Mouse (Mus musculus) bone marrow macrophage, adult 2 months (primary cell): Measurements from ENCODE around the gene Rps6ka5. TPM values are rescaled to one million over a fixed set of nuclear protein-coding genes. Genes with fewer than 3 reads are reported as not detected.

ENCODE experiments used
- H3K27ac ChIP-seq: 2 replicates; pipeline ENCODE4 v1.5.1; 2012; ENCODE audit warnings: low read depth, low read length; ENCODE audit not compliant: insufficient read depth
- H3K4me1 ChIP-seq: 2 replicates; pipeline ENCODE4 v1.6.1; 2012; ENCODE audit warnings: low read length; ENCODE audit not compliant: control insufficient read depth, insufficient read depth
- H3K4me3 ChIP-seq: 2 replicates; pipeline ENCODE4 v1.5.1; 2012; ENCODE audit warnings: mild to moderate bottlenecking, low read length, moderate library complexity; ENCODE audit not compliant: insufficient read depth
- CTCF ChIP-seq: IDR thresholded peaks from 2 replicates; pipeline ENCODE4 v1.5.1; 2012; ENCODE audit warnings: low read depth, mild to moderate bottlenecking, low read length, moderate library complexity
- POLR2A ChIP-seq: IDR thresholded peaks from 2 replicates; pipeline ENCODE4 v1.6.1; 2012; ENCODE audit warnings: mild to moderate bottlenecking, low read depth, low read length, borderline replicate concordance
- polyA plus RNA-seq: library from polyadenylated mRNA; stranded (reverse); fragments of >200 nt; gene quantifications from 2 replicates; pipeline ENCODE4 v1.2.4, GENCODE M21; 2012; ENCODE audit not compliant: missing spikeins, insufficient read depth, insufficient read length

The Rps6ka5 gene
- polyA plus RNA-seq, 1 experiment = 15.0 TPM

DNA sequence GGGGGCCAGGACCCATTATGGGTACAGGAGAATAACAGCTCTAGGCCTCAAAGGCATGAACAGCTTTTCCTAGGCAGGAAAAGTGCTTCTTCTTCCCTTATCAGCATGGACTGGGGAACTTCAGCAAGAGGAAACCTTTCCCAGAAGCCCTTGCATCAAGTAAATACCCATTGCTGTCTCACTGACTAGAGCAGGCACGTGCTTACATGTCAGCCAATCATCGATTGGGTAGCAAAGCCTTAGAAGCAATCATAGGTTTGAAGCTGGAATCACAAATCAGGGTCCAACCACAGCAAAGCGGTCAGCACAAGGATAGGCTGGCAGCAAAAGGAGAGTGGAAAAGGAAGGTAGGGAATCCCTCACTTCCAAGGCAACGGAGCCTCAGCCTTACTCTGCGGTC lies 213.7 kb downstream of the Rps6ka5 start:
- TF ChIP-seq CTCF = no peak
- no peak for TF ChIP-seq POLR2A
- H3K4me3 ChIP-seq = no peak overlapping the region
- H3K4me1 ChIP-seq = peaks cover 32% of the 10 kb centered on the region
- no peak overlapping the region for H3K27ac ChIP-seq

GRCm38 (mm10) chr12:100512641-100513040 lies 214.1 kb downstream of the Rps6ka5 start:
- H3K4me3 ChIP-seq = no peak overlapping the region
- no peak overlapping the region for H3K27ac ChIP-seq

DNA sequence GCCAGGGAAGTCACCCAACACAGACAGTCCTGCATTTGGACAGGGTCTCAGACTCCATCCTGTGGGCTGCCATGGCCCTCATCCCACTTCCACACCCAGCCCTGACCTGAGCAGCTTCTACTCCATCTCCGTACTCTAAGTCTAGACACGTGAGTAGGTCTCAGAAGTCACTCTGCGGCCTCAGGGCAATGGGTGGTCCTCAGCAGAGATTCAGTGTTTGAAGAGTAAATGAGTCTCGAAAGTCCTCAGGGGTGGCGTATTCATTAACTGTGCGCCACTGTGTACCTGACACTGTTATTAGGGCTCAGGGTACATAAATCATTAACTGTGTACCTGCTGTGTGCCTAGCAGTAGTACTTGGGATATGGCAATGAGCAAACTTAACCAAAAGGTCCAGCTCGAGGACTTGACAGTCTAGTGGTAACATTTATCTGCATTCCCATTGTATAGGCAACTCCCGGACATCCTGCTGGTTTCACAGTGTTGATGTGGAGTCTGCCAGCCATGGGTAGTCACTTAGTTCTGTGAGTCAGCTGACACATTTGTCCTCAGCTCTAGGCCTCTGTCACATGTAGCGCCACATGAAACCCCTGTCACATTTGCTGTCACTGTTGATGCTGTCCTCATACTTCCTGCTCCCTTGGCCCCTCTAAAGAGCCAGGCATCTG lies 217.0 kb downstream of the Rps6ka5 start:
- H3K27ac ChIP-seq = peak overlapping the region; percentile 20; the same call in 1 of the 2 replicates

More at GRCm38 (mm10) chr12:100512641-100513040, 214.1 kb downstream of the Rps6ka5 start:
- H3K4me1 ChIP-seq = peaks cover 32% of the 10 kb centered on the region
- TF ChIP-seq CTCF (no peak), POLR2A (no peak)

GRCm38 (mm10) chr12:100508668-100509067 lies 218.1 kb downstream of the Rps6ka5 start:
- TF ChIP-seq CTCF (no peak), POLR2A (no peak)
- H3K27ac ChIP-seq = peak overlapping the region; percentile 20
- no peak overlapping the region for H3K4me3 ChIP-seq

More for the DNA sequence above, 217.0 kb downstream of the Rps6ka5 start:
- TF ChIP-seq POLR2A (no peak), CTCF (no peak)
- Histone ChIP-seq H3K4me3 (no peak overlapping the region), H3K4me1 (peaks cover 42% of the 10 kb centered on the region)

DNA sequence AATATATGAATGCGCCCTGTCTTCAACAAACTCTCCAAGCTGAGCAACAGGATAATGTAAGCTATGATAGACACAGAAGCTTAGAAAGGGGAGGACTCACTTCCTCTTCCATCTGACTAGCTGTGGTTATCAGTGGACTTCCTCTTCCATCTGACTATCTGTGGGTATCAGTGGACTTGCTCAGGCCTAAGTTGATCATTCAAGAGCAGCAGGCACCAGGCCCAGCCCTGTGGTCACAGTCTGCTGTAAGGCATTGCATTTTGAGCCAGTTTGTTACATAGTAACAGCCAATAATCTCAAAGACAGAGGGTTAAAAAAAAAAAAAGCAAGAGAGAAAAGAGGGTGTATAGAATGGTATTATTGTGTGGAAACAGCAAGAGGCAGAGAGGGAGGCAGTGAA lies 221.3 kb downstream of the Rps6ka5 start:
- Histone ChIP-seq H3K27ac (peak overlapping the region; percentile 46), H3K4me3 (no peak overlapping the region), H3K4me1 (peaks cover 65% of the 10 kb centered on the region)
- TF ChIP-seq CTCF (no peak), POLR2A (no peak)

More at GRCm38 (mm10) chr12:100508668-100509067, 218.1 kb downstream of the Rps6ka5 start:
- peaks cover 48% of the 10 kb centered on the region for H3K4me1 ChIP-seq

GRCm38 (mm10) chr12:100504585-100504984 lies 222.2 kb downstream of the Rps6ka5 start:
- no peak overlapping the region; the same call in 1 of the 2 replicates for H3K27ac ChIP-seq
- peaks cover 65% of the 10 kb centered on the region for H3K4me1 ChIP-seq
- H3K4me3 ChIP-seq = no peak overlapping the region
- no peak for TF ChIP-seq CTCF
- TF ChIP-seq POLR2A = no peak

DNA sequence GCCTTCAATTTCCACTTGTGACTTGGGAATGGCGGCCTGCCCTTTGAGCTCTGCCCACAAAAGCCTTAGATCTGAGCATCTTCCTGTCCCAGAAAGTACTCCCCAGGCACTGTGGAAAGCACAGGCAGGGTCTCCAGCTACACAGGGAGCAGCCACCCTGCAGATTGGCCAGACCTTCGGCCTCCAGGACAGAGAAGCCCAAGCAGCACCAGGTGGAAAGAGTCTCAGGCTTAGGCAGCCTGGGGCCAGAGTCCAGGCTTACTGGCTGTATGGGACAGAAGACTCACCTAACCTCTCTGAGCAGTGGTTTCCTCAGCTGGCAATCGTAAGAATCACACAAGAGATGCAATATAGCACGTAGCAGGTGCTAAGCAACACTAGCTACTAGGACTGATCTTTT lies 223.1 kb downstream of the Rps6ka5 start:
- Histone ChIP-seq H3K27ac (no peak overlapping the region), H3K4me1 (peaks cover 64% of the 10 kb centered on the region), H3K4me3 (no peak overlapping the region)
- TF ChIP-seq CTCF (no peak), POLR2A (no peak)

- TF ChIP-seq POLR2A (no peak), CTCF (no peak)
- Histone ChIP-seq H3K4me1 (peaks cover 69% of the 10 kb centered on the region), H3K4me3 (no peak overlapping the region), H3K27ac (peak overlapping the region; percentile 27; the same call in 1 of the 2 replicates)
Observed at GRCm38 (mm10) chr12:100502544-100502943, 224.2 kb downstream of the Rps6ka5 start.

DNA sequence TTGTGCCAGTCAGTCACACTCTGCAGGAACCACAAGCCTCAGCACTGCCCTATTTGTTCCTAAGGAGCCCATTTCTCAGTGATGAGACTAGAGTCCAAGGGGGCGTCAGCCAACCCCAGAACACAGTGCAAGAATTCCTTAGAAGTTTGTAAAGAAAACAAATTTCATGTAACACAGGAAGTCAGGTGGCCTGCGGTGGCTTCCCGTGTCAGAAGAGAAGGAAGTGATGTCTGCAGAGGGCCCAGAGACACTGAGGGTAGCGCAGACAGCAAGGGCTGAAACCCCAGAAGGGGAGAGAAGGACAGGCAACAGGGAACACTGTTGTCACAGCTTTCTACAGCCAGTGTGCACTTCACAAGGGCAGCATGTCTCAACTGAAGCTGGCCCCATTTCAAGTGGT lies 225.5 kb downstream of the Rps6ka5 start:
- no peak overlapping the region for H3K4me3 ChIP-seq
- H3K27ac ChIP-seq = peak overlapping the region; percentile 69
- TF ChIP-seq POLR2A = no peak
- no peak for TF ChIP-seq CTCF
- peaks cover 67% of the 10 kb centered on the region for H3K4me1 ChIP-seq

DNA sequence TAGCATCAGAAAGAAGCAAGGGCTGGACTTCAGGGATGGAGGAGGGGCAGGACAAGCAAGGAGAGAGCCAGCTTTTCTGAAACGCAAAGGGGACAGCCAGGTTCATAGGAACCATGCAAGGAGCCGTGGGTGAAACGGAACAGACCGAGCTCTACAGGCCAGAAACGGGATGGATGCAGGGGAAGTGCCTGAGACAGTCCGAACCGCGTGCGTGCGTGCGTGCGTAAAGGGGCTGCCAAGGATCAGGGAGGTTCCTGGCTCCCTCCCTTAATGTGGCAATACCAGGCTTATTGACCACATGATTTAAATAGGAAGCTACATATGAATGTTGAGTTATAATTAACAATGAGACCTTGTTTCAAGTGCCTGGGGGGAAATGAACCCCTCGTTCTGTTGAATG lies 227.3 kb downstream of the Rps6ka5 start:
- H3K4me3 ChIP-seq = peak overlapping the region; percentile 25
- TF ChIP-seq POLR2A = no peak
- no peak for TF ChIP-seq CTCF
- peaks cover 56% of the 10 kb centered on the region for H3K4me1 ChIP-seq
- H3K27ac ChIP-seq = peak overlapping the region; percentile 81

Other genes with a start within 250 kb of the Rps6ka5 start
- 18.8 and 19.4 TPM in 2 replicates for gene Ttc7b, start 206.2 kb downstream of the Rps6ka5 start, polyA plus RNA-seq
- gene Dglucy, start 52.1 kb upstream of the Rps6ka5 start, polyA plus RNA-seq = 30.9 and 34.1 TPM in 2 replicates
- gene Gpr68, start 181.2 kb upstream of the Rps6ka5 start, polyA plus RNA-seq = 5.4 and 5.8 TPM in 2 replicates